Mouse (Mus musculus) small intestine, adult 2 months (tissue): Measurements from ENCODE around the gene Ltc4s.

Source experiments
- CTCF ChIP-seq: fragments of 200-500 bp; IDR thresholded peaks from 2 replicates; pipeline ENCODE4 v1.5.1; 2012; ENCODE audit warnings: low read depth, mild to moderate bottlenecking, control low read depth, inconsistent platforms, low read length, moderate library complexity, mixed read lengths; ENCODE audit not compliant: insufficient replicate concordance, insufficient read length; ENCODE audit errors: extremely low read depth
- POLR2A ChIP-seq: fragments of 200-500 bp; IDR thresholded peaks from 2 replicates; pipeline ENCODE4 v1.6.1; 2012; ENCODE audit warnings: low read depth, mild to moderate bottlenecking, control low read depth, inconsistent platforms, low read length, moderate library complexity

DNA sequence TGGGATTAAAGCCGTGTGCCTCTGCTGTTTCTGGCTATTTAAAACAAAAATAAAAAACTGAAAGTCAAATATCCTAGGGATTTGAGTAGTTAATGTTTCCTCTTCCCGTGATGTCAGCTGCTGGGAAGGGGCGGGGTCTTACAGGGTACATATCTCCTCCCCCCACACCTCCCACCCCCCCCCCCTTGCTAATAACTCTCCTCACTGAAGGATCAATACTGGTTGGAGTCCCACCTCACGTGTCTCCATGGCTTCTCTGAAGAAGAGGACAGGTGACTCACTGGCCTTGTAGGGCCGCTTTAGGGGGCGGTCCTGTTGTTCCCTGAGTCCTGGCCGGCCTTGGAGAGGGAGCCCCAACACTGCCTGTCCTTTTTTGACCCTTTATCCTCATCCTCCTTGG lies 49.7 kb downstream of the Ltc4s start:
- TF ChIP-seq POLR2A (no peak), CTCF (no peak)
